Mouse (Mus musculus) embryonic facial prominence, embryonic 14.5 days (tissue): ENCODE data around the gene Myl7. TPM values are rescaled to one million over a fixed set of nuclear protein-coding genes. Genes with fewer than 3 reads are reported as not detected.

Source experiments
- ATAC-seq: fragments of 200-750 bp; cut with Nextera tagmentation; 2 replicates; pipeline ENCODE4 v1.8.0; 2017; ENCODE audit warnings: low read depth, moderate number of reproducible peaks, moderate TSS enrichment
- DNase-seq: peaks from one replicate; pipeline ENCODE4 v3.0.0-alpha.2; 2015; ENCODE audit warnings: low spot score
- H3K27ac ChIP-seq: fragments of 300-500 bp; sonication (generic); replicated peaks from 2 replicates; pipeline ENCODE4 v1.5.1; 2014; ENCODE audit warnings: low read depth, mild to moderate bottlenecking, low read length, moderate library complexity
- H3K27me3 ChIP-seq: fragments of 300-500 bp; sonication (generic); replicated peaks from 2 replicates; pipeline ENCODE4 v1.6.1; 2014; ENCODE audit warnings: low read length; ENCODE audit not compliant: control insufficient read depth, insufficient read depth
- H3K36me3 ChIP-seq: fragments of 300-500 bp; sonication (generic); 2 replicates; pipeline ENCODE4 v1.6.1; 2014; ENCODE audit warnings: low read length, mixed read lengths; ENCODE audit not compliant: control insufficient read depth, insufficient read depth
- H3K4me1 ChIP-seq: fragments of 300-500 bp; sonication (generic); 2 replicates; pipeline ENCODE4 v1.6.1; 2014; ENCODE audit warnings: antibody characterized with exemption, low read length; ENCODE audit not compliant: control insufficient read depth, insufficient read depth
- H3K4me2 ChIP-seq: fragments of 300-500 bp; sonication (generic); 2 replicates; pipeline ENCODE4 v1.6.1; 2014; ENCODE audit warnings: low read depth, mild to moderate bottlenecking, low read length, moderate library complexity, mixed read lengths
- H3K4me3 ChIP-seq: fragments of 300-500 bp; sonication (generic); 2 replicates; pipeline ENCODE4 v1.5.1; 2014; ENCODE audit warnings: low read depth, mild to moderate bottlenecking, low read length
- H3K9ac ChIP-seq: fragments of 300-500 bp; sonication (generic); 2 replicates; pipeline ENCODE4 v1.6.1; 2014; ENCODE audit warnings: low read depth, mild to moderate bottlenecking, low read length, moderate library complexity, mixed read lengths
- H3K9me3 ChIP-seq: fragments of 300-500 bp; sonication (generic); 2 replicates; pipeline ENCODE4 v1.6.1; 2016; ENCODE audit warnings: low read length; ENCODE audit not compliant: control insufficient read depth
- WGBS: fragments of 180-500 bp; shearing (Covaris S2); extraction: QIAGEN DNeasy Blood & Tissue Kit; methylation state at CpG from one replicate; pipeline ENCODE4 v1.1.7; 2014; 5-methylcytosine and 5-hydroxymethylcytosine counted together
- polyA plus RNA-seq: library from polyadenylated mRNA; unstranded; fragments of >200 nt; fragmentation: Nextera tagmentation; extraction: Ambion mirVana; gene quantifications from 2 replicates; pipeline ENCODE4 v1.2.1, GENCODE M21; 2014

Gene Myl7
- polyA plus RNA-seq, 1 experiment from 2014 or later, result 0.63 TPM

- H3K9ac ChIP-seq, result no peak overlapping the region
- 60% methylated on average over 7 of the region's 7 CpGs for WGBS
- ATAC-seq (no peak), DNase-seq (no peak)
- no peaks in the 10 kb centered on the region for H3K9me3 ChIP-seq
- no peak overlapping the region for H3K4me2 ChIP-seq
- no peak overlapping the region for H3K27ac ChIP-seq
- no peaks in the 10 kb centered on the region for H3K36me3 ChIP-seq
- no peaks in the 10 kb centered on the region for H3K27me3 ChIP-seq
- peaks cover 3% of the 10 kb centered on the region; the same call in 1 of the 2 replicates for H3K4me1 ChIP-seq
- H3K4me3 ChIP-seq, result no peak overlapping the region
These were observed 51.8 kb downstream of the Myl7 start for GRCm38 (mm10) chr11:5846639-5847345.

Other genes with a start within 250 kb of the Myl7 start
- gene Mrps24, start 183.1 kb downstream of the Myl7 start, polyA plus RNA-seq, result 195 and 198 TPM in 2 replicates
- 22.5 and 25.2 TPM in 2 replicates for gene Urgcp, start 136.4 kb downstream of the Myl7 start, polyA plus RNA-seq
- 82.5 and 102 TPM in 2 replicates for gene Dbnl, start 110.3 kb downstream of the Myl7 start, polyA plus RNA-seq
- gene Pgam2, start 95.0 kb downstream of the Myl7 start, polyA plus RNA-seq, result 157 and 228 TPM in 2 replicates
- 6.0 and 7.9 TPM in 2 replicates for gene Polm, start 60.8 kb downstream of the Myl7 start, polyA plus RNA-seq
- 68.8 and 73.6 TPM in 2 replicates for gene Aebp1, start 36.8 kb downstream of the Myl7 start, polyA plus RNA-seq
- 83.2 and 98.3 TPM in 2 replicates for gene Pold2, start 20.5 kb downstream of the Myl7 start, polyA plus RNA-seq
- gene Gck, start 51.3 kb upstream of the Myl7 start, polyA plus RNA-seq, result 1.0 and 2.3 TPM in 2 replicates
- gene Ykt6, start 56.9 kb upstream of the Myl7 start, polyA plus RNA-seq, result 30.9 and 33.1 TPM in 2 replicates
- 6.1 and 9.2 TPM in 2 replicates for gene Camk2b, start 167.6 kb upstream of the Myl7 start, polyA plus RNA-seq